Mouse (Mus musculus): ENCODE data around the gene Eif4e. TPM values are rescaled to one million over a fixed set of nuclear protein-coding genes. Genes with fewer than 3 reads are reported as not detected.

The Eif4e gene
- polyA plus RNA-seq, 1 experiment = 8.6 TPM

GRCm38 (mm10) chr3:138560242-138560641, 34.3 kb downstream of the Eif4e start:
- Histone ChIP-seq H3K9me3 (no peaks in the 10 kb centered on the region), H3K4me1 (peaks cover 2% of the 10 kb centered on the region; the same call in 1 of the 2 replicates), H3K4me3 (replicated peaks) (no peak overlapping the region), H3K36me3 (replicated peaks; ENCODE audit: low read length) (peaks cover 57% of the 10 kb centered on the region), H3K27me3 (replicated peaks) (no peaks in the 10 kb centered on the region)
- no peak for TF ChIP-seq GATA1 (IDR thresholded peaks at IDR 0.05; ENCODE audit: borderline replicate concordance, low read length)

GRCm38 (mm10) chr3:138560886-138561285, 34.9 kb downstream of the Eif4e start:
- H3K9me3 ChIP-seq = no peaks in the 10 kb centered on the region
- no peak overlapping the region for H3K4me3 ChIP-seq (replicated peaks)
- no peak for TF ChIP-seq FLI1 (IDR thresholded peaks at IDR 0.05; ENCODE audit: low read length)
- no peak for TF ChIP-seq GATA1 (IDR thresholded peaks at IDR 0.05; ENCODE audit: borderline replicate concordance, low read length)
- no peaks in the 10 kb centered on the region for H3K27me3 ChIP-seq (replicated peaks)
- H3K36me3 ChIP-seq (replicated peaks; ENCODE audit: low read length) = peaks cover 57% of the 10 kb centered on the region
- H3K4me1 ChIP-seq = peaks cover 4% of the 10 kb centered on the region; the same call in 1 of the 2 replicates

GRCm38 (mm10) chr3:138578867-138579266, 52.9 kb downstream of the Eif4e start:
- no peak overlapping the region for H3K4me3 ChIP-seq (replicated peaks)
- H3K36me3 ChIP-seq (replicated peaks; ENCODE audit: low read length) = no peaks in the 10 kb centered on the region
- no peaks in the 10 kb centered on the region; the same call in 1 of the 2 replicates for H3K4me1 ChIP-seq
- H3K27me3 ChIP-seq (replicated peaks) = no peaks in the 10 kb centered on the region
- no peak for TF ChIP-seq FLI1 (IDR thresholded peaks at IDR 0.05; ENCODE audit: low read length)
- no peak for TF ChIP-seq GATA1 (IDR thresholded peaks at IDR 0.05; ENCODE audit: borderline replicate concordance, low read length)
- H3K9me3 ChIP-seq = peaks cover 47% of the 10 kb centered on the region

- peaks cover 26% of the 10 kb centered on the region for H3K9me3 ChIP-seq
- no peaks in the 10 kb centered on the region; the same call in 1 of the 2 replicates for H3K4me1 ChIP-seq
- TF ChIP-seq GATA1 (IDR thresholded peaks at IDR 0.05; ENCODE audit: borderline replicate concordance, low read length) (no peak), FLI1 (IDR thresholded peaks at IDR 0.05; ENCODE audit: low read length) (no peak)
- peaks cover 1% of the 10 kb centered on the region for H3K27me3 ChIP-seq (replicated peaks)
- H3K4me3 ChIP-seq (replicated peaks) = no peak overlapping the region
- H3K36me3 ChIP-seq (replicated peaks; ENCODE audit: low read length) = no peaks in the 10 kb centered on the region
Measured at GRCm38 (mm10) chr3:138586213-138586612, 60.2 kb downstream of the Eif4e start.

GRCm38 (mm10) chr3:138587137-138587536, 61.2 kb downstream of the Eif4e start:
- Histone ChIP-seq H3K27me3 (replicated peaks) (peaks cover 1% of the 10 kb centered on the region), H3K36me3 (replicated peaks; ENCODE audit: low read length) (no peaks in the 10 kb centered on the region), H3K4me3 (replicated peaks) (no peak overlapping the region), H3K4me1 (no peaks in the 10 kb centered on the region), H3K9me3 (peaks cover 26% of the 10 kb centered on the region)
- TF ChIP-seq FLI1 (IDR thresholded peaks at IDR 0.05; ENCODE audit: low read length) = no peak
- TF ChIP-seq GATA1 (IDR thresholded peaks at IDR 0.05; ENCODE audit: borderline replicate concordance, low read length) = no peak

GRCm38 (mm10) chr3:138588001-138588400, 62.0 kb downstream of the Eif4e start:
- H3K36me3 ChIP-seq (replicated peaks; ENCODE audit: low read length) = no peaks in the 10 kb centered on the region
- H3K27me3 ChIP-seq (replicated peaks) = peaks cover 1% of the 10 kb centered on the region
- H3K9me3 ChIP-seq = peaks cover 19% of the 10 kb centered on the region
- no peak overlapping the region for H3K4me3 ChIP-seq (replicated peaks)
- TF ChIP-seq FLI1 (IDR thresholded peaks at IDR 0.05; ENCODE audit: low read length) (no peak), GATA1 (IDR thresholded peaks at IDR 0.05; ENCODE audit: borderline replicate concordance, low read length) (no peak)
- H3K4me1 ChIP-seq = no peaks in the 10 kb centered on the region

- no peaks in the 10 kb centered on the region for H3K36me3 ChIP-seq (replicated peaks; ENCODE audit: low read length)
- H3K4me3 ChIP-seq (replicated peaks) = no peak overlapping the region
- TF ChIP-seq FLI1 (IDR thresholded peaks at IDR 0.05; ENCODE audit: low read length) (no peak), GATA1 (IDR thresholded peaks at IDR 0.05; ENCODE audit: borderline replicate concordance, low read length) (no peak)
- peaks cover 4% of the 10 kb centered on the region; the same call in 1 of the 2 replicates for H3K9me3 ChIP-seq
- no peaks in the 10 kb centered on the region for H3K4me1 ChIP-seq
- peaks cover 2% of the 10 kb centered on the region for H3K27me3 ChIP-seq (replicated peaks)
Measured at GRCm38 (mm10) chr3:138591002-138591401, 65.0 kb downstream of the Eif4e start.

GRCm38 (mm10) chr3:138591806-138592365, 65.9 kb downstream of the Eif4e start:
- Histone ChIP-seq H3K27me3 (replicated peaks) (peaks cover 2% of the 10 kb centered on the region), H3K4me3 (replicated peaks) (no peak overlapping the region), H3K4me1 (no peaks in the 10 kb centered on the region), H3K9me3 (peaks cover 4% of the 10 kb centered on the region; the same call in 1 of the 2 replicates), H3K36me3 (replicated peaks; ENCODE audit: low read length) (no peaks in the 10 kb centered on the region)
- TF ChIP-seq GATA1 (IDR thresholded peaks at IDR 0.05; ENCODE audit: borderline replicate concordance, low read length) (no peak), FLI1 (IDR thresholded peaks at IDR 0.05; ENCODE audit: low read length) (no peak)

- H3K36me3 ChIP-seq (replicated peaks; ENCODE audit: low read length) = no peaks in the 10 kb centered on the region
- H3K27me3 ChIP-seq (replicated peaks) = peaks cover 4% of the 10 kb centered on the region
- no peaks in the 10 kb centered on the region for H3K4me1 ChIP-seq
- H3K4me3 ChIP-seq (replicated peaks) = no peak overlapping the region
- no peak for TF ChIP-seq GATA1 (IDR thresholded peaks at IDR 0.05; ENCODE audit: borderline replicate concordance, low read length)
- TF ChIP-seq FLI1 (IDR thresholded peaks at IDR 0.05; ENCODE audit: low read length) = no peak
- peaks cover 4% of the 10 kb centered on the region; the same call in 1 of the 2 replicates for H3K9me3 ChIP-seq
Measured at GRCm38 (mm10) chr3:138593131-138593530, 67.2 kb downstream of the Eif4e start.

GRCm38 (mm10) chr3:138593911-138594310, 67.9 kb downstream of the Eif4e start:
- no peaks in the 10 kb centered on the region for H3K36me3 ChIP-seq (replicated peaks; ENCODE audit: low read length)
- peaks cover 4% of the 10 kb centered on the region; the same call in 1 of the 2 replicates for H3K9me3 ChIP-seq
- H3K27me3 ChIP-seq (replicated peaks) = peaks cover 4% of the 10 kb centered on the region
- no peak overlapping the region for H3K4me3 ChIP-seq (replicated peaks)
- H3K4me1 ChIP-seq = no peaks in the 10 kb centered on the region
- TF ChIP-seq FLI1 (IDR thresholded peaks at IDR 0.05; ENCODE audit: low read length) = no peak
- no peak for TF ChIP-seq GATA1 (IDR thresholded peaks at IDR 0.05; ENCODE audit: borderline replicate concordance, low read length)
